In the genomic region with DNA sequence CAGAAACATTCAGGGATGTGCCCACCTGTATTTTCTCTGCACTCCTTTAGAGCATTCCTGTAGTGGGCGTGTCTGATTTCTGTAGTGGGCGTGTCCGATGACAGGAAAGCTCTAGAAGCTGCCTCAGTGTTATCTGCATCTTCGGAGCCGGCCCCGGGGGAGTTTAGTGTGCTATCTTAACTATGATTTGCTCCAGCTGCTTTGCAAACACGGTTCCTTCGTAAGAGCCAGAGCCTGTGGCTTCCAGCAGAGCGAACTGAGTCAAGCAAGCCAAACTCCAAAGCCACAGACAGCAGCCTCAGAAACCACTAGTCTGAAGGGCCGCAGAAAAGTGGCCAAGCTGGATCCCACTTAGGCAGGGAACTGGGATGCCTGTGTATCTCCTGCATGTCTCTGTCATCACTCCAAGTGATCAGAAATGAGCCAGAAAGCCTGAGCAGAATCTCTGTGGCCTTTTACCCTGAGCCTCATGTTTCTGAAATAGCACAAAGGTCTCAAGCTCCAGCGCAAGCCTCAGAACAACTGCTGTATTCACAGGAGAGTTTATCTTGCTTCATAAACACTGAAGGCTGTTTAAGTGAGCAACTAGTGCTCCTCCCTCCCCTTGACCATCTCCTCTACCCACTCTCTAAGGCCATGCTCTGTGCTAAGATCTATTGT, we compare ENCODE assay signal across 10 mouse cellular contexts. TPM values are rescaled to one million over a fixed set of nuclear protein-coding genes. Genes with fewer than 3 reads are reported as not detected.
DNase-seq lines count a peak whose midpoint lies in the region; ATAC-seq and TF ChIP-seq lines count a peak whose summit lies in the region.
"Had no signal": no experiment of that assay in that cellular context is flagged by ENCODE, and none has a peak within 500 bp of the region (broad histone marks: within the 10 kb centered on the region; RNA-seq: fewer than 3 reads in every experiment).

No protein-coding gene starts in this region.

- no peak for ATAC-seq in heart, embryonic 13.5 days (ENCODE audit: extremely low read depth, insufficient number of reproducible peaks, low FRiP score, low TSS enrichment)
- peak; percentile 40; the same call in 1 of the 2 replicates for ATAC-seq in liver, embryonic 12.5 days

- peaks cover 28% of the 10 kb centered on the region for H3K27me3 ChIP-seq in E14TG2a.4 (ENCODE audit: insufficient read depth, low read length)
- H3K27me3 ChIP-seq in heart, embryonic 13.5 days (replicated peaks): no peaks in the 10 kb centered on the region
- H3K27me3 ChIP-seq in liver, embryonic 12.5 days (replicated peaks): no peaks in the 10 kb centered on the region

- H3K36me3 ChIP-seq in E14TG2a.4 (ENCODE audit: insufficient read depth, low read length): no peaks in the 10 kb centered on the region
- no peaks in the 10 kb centered on the region for H3K36me3 ChIP-seq in heart, embryonic 13.5 days
- H3K36me3 ChIP-seq in liver, embryonic 12.5 days: no peaks in the 10 kb centered on the region
- H3K36me3 ChIP-seq: limb, embryonic 10.5 days had no signal

- H3K4me1 ChIP-seq in E14TG2a.4 (replicated peaks; ENCODE audit: low read depth, low read length): peaks cover 73% of the 10 kb centered on the region
- H3K4me1 ChIP-seq in heart, embryonic 13.5 days: peaks cover 55% of the 10 kb centered on the region
- H3K4me1 ChIP-seq in liver, embryonic 12.5 days: peaks cover 18% of the 10 kb centered on the region

- peak overlapping the region; percentile 70 for H3K27ac ChIP-seq in heart, embryonic 13.5 days (replicated peaks)
- no peak overlapping the region for H3K27ac ChIP-seq in liver, embryonic 12.5 days
- H3K27ac ChIP-seq: limb, embryonic 10.5 days had no signal

- DNase-seq in ES-CJ7 (ENCODE audit: low read depth, low spot score): peak; percentile 83
- DNase-seq in right cerebral cortex, postnatal 36 days (ENCODE audit: low spot score in 2 of 2): no peak
- no peak for DNase-seq in cerebellum, postnatal 10 days
- no peak for DNase-seq in cerebellum, adult 9-11 months
- DNase-seq: embryo, embryonic 11 days; right cerebral cortex, postnatal 25 days had no signal

- 8% methylated on average over 11 of the region's 11 CpGs for WGBS in heart, embryonic 13.5 days
- 16% methylated on average over 11 of the region's 11 CpGs for WGBS in liver, embryonic 12.5 days (ENCODE audit: insufficient replicate concordance)

- peak overlapping the region; percentile 41; the same call in 1 of the 2 replicates for H3K4me3 ChIP-seq in E14TG2a.4 (replicated peaks; ENCODE audit: low read length)
- H3K4me3 ChIP-seq in heart, embryonic 13.5 days: no peak overlapping the region
- H3K4me3 ChIP-seq in liver, embryonic 12.5 days: no peak overlapping the region
- H3K4me3 ChIP-seq: limb, embryonic 10.5 days had no signal

- H3K9ac ChIP-seq in heart, embryonic 13.5 days: no peak overlapping the region
- H3K9ac ChIP-seq in liver, embryonic 12.5 days: no peak overlapping the region

- no peaks in the 10 kb centered on the region for H3K9me3 ChIP-seq in E14TG2a.4 (ENCODE audit: low read length)
- no peaks in the 10 kb centered on the region for H3K9me3 ChIP-seq in heart, embryonic 13.5 days
- H3K9me3 ChIP-seq in liver, embryonic 12.5 days (replicated peaks): no peaks in the 10 kb centered on the region
- H3K9me3 ChIP-seq: limb, embryonic 10.5 days had no signal

- TF ChIP-seq CTCF in E14TG2a.4 (conservative IDR thresholded peaks at IDR 0.05; ENCODE audit: low read length): no peak

- H3K4me2 ChIP-seq in heart, embryonic 13.5 days: peak overlapping the region; percentile 24
- no peak overlapping the region for H3K4me2 ChIP-seq in liver, embryonic 12.5 days

RNA-seq across cellular contexts. Expression of a gene that starts 55.5 kb away (rescaled TPM):
- 41.3 and 43.1 TPM in 2 replicates for polyA plus RNA-seq in heart, embryonic 13.5 days (2015; fragmentation: Nextera tagmentation; extraction: Ambion mirVana)
- 1.7 and 2.5 TPM in 2 replicates for polyA plus RNA-seq in liver, embryonic 12.5 days (2016; fragmentation: Nextera tagmentation; extraction: Ambion mirVana)

Comparison
In these comparisons a context has a peak if more than half of its experiments do, and no peak if none do; other contexts are left out.
1. RNA of a gene that starts 55.5 kb away (polyA plus RNA-seq): 41.3 to 43.1 TPM in heart, embryonic 13.5 days; 1.7 to 2.5 TPM in liver, embryonic 12.5 days; every median in the first group is over 10 times any median in the second.